Mouse (Mus musculus): Measurements from ENCODE around the gene Ambra1.

Gene Ambra1

DNA sequence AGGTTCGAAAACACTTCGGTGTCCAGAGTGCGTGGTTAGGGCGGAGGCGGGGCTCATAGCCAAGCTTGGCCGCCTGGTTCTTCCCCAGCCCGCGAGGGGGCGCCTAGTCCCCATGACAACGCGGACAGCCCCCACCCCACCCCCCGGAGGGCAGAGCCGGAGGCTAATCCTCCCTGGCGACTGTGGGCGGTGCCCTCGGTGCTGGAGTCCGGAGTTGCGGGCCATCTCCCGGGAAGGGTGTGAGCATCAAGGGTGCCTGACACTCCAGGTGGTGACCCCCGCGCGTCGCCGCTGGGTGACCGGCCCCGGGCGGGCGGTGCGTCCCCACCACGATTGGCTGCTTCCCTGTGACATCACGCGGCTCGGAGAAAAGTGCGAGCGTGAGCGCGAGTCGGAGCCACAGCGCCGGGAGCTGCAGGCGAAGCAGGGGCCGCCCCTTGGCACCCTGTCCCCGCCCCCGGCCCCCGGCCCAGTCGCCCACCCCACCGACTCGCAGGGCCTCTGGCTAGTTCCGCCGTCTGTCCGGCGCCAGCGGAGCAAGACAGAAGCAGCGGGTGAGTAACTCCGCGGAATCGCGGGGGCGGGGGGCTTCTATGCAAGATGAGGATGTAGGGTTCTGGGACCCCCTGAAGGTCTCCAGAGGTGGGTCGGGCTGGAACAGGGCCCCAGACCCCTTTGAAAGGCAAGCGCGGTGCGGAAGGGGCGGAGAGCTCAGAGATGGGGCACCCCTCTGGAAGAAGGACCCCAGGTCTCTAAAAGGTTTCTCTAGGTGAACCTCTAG is 192.0 kb downstream of the Ambra1 start:
- peak; percentile 79 to 84 for DNase-seq

DNA sequence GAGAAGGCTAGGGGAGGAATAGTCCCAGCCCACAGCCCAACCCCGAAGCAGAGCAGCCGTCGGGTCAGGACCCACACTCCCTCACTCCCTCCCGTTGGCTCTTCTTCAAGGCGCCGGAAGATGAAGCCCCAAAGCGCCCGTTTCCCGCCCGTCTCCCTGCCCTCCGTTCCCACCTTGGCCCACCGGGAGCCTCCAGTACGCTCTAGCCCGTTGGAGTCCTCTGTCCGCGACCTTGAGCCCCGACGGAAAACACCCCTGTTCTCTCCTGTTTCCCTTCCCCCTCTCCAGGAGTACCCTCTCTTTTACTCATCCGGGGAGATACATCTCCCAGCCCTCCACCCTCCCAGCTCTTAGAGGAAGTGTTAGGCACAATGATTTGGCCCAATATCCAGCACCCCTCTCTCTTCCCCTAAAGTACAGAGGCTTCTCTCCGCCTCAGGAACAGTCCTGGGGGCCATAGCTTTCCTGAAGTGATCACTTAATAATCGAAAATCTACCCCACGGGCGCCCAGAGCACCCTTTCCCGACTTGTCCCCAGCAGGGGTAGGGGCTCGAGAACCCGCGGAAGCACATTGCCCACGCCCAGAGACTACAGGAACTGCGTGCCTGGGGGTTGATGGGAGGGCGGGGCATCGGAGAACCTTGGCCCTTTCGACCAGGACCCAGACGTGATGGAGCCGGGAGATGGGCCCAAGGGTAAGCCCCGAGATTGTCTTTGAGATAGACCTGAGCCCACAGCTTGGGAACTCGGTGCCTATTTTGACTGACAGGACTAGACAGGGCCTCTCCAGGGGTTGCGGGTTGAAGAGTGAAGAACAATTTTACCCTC is 192.9 kb downstream of the Ambra1 start:
- DNase-seq: no peak

GRCm38 (mm10) chr2:91923415-91924337 is 193.7 kb downstream of the Ambra1 start:
- DNase-seq: peak; percentile 85 to 89

- no peak for DNase-seq
Measured at GRCm38 (mm10) chr2:91924726-91925125, 194.8 kb downstream of the Ambra1 start.

DNA sequence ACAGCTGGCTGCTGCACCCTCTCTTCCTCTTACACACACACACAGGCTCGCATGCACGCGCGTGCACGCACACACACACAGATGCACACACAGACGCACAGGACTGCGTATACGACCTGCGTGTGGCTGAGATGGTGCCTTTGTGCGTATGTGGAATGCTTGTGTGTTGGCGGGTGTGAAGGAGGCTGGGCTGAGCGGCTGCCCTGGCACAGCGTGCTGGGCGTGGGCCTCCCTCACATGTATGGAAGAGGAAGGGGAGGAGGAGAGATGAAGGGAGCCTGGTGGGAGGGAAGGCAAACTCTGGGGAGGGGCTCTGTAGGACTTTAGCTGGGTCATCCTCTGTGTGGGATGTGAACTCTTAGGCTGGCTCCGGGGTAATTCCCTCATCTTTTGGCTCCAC is 195.5 kb downstream of the Ambra1 start:
- DNase-seq: no peak

GRCm38 (mm10) chr2:91926949-91927348 is 197.0 kb downstream of the Ambra1 start, which contains the start of gene Chrm4:
Gene Chrm4, plus strand, starts transcription at chr2:91927249.
- no peak for DNase-seq

DNA sequence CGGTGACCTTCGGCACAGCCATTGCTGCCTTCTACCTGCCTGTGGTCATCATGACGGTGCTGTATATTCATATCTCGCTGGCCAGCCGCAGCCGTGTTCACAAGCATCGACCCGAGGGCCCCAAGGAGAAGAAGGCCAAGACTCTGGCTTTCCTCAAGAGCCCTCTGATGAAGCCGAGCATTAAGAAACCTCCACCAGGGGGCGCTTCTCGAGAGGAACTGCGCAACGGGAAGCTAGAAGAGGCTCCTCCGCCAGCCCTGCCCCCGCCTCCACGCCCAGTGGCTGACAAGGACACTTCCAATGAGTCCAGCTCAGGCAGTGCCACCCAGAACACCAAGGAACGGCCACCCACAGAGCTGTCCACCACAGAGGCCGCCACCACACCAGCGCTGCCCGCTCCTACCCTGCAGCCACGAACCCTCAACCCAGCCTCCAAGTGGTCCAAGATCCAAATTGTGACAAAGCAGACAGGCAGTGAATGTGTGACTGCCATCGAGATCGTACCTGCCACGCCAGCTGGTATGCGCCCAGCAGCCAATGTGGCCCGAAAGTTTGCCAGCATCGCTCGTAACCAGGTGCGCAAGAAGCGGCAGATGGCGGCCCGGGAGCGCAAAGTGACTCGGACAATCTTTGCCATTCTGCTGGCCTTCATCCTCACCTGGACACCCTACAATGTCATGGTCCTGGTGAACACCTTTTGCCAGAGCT is 198.0 kb downstream of the Ambra1 start:
- DNase-seq: peak; percentile 90 to 92

DNA sequence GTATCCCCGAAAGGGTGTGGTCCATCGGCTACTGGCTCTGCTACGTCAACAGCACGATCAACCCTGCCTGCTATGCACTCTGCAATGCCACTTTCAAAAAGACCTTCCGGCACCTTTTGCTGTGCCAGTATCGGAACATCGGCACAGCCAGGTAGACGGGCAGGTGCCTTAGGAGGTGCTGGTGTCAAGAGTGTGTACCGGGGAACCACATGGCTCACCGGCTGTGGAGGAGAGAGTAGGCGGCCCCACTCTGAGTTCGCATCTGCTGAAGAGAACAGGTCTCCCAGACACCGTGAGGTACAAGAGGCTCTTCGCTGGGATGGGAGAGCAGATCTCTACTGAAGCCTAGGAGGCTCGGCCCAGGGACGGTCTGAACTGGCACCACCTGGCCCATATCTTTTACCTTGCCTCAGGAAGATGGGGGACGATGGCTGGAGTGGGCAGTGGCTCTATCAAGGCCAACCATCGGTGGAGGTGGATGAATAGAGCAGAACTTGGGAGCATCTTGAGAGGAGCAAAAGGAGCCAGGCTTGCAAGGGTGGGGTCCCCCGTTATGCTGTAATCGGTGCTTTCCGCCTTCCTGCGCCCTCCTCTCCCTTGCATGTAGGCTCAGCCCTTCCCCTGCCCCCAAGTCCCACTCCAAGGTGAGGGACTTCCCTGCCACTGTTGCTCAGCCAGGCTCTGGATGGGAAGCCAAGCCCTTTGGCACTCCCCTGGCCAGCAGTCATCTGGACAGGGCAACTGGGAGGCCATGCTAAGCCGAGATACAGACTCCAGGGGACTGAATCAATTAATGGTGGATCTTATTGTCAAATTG is 198.8 kb downstream of the Ambra1 start:
- no peak for DNase-seq

- no peak for DNase-seq
Measured at GRCm38 (mm10) chr2:91929455-91929854, 199.5 kb downstream of the Ambra1 start.

DNA sequence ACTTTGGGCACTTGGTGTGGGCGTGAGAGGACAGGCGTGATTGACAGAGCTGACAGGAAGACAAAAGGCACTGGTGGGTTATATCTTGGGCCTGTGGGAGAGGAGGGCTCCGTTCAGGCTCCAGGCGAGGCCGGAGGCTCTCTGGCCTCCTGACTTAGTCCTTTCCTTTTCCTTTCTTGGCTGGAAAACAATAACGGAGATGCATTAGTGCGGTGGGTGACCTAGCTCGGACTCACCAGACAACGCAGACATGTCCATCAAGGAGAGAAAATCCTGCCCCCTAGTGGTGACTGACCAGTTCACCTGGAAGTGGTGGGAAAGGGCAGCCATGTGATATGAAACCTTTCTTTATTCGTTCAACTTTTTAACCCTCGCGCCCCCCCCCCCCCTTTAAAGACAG is 200.0 kb downstream of the Ambra1 start:
- DNase-seq: peak; percentile 67 to 80

GRCm38 (mm10) chr2:91930761-91931291 is 200.9 kb downstream of the Ambra1 start:
- peak; percentile 41 to 55 for DNase-seq

GRCm38 (mm10) chr2:91931328-91932159 is 201.6 kb downstream of the Ambra1 start:
- peak; percentile 86 to 91 for DNase-seq

DNA sequence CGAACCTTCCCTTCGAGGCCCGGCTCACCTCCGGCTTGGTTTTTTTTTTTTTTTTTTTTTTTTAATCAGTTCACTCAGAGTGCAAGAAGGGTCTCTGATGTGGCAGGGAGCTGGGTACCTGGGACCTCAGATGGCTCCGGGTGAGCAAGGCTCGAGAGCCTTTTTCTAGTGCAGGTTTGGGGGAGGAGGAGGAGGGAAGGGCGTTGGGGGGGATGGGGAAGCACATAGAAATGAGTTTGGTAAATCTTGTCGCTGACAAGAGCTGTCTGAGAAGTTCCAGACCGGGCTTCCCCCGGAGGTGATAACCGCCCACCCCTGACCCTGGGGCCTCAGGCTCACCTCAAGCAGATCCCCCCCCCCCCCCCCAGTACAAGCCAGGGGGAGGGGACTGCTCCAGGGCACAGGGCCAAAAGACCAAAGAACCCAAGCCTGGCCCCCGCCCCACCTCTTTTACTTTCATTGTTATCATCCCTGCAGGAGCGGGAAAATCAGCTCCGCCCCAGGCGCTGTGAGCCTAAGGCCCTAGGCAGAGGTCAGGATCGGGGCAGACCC is 202.3 kb downstream of the Ambra1 start, which contains the start of gene Mdk:
Mdk (minus strand) TSS at position 138 of the 552 bp plus-strand sequence.
- DNase-seq: peak; percentile 44 to 56

- DNase-seq: peak in 1 of 2 experiments; percentile 33
Measured at GRCm38 (mm10) chr2:91932737-91933350, 202.9 kb downstream of the Ambra1 start.

GRCm38 (mm10) chr2:91933471-91933870 is 203.5 kb downstream of the Ambra1 start:
- DNase-seq: peak in 1 of 2 experiments; percentile 31

DNA sequence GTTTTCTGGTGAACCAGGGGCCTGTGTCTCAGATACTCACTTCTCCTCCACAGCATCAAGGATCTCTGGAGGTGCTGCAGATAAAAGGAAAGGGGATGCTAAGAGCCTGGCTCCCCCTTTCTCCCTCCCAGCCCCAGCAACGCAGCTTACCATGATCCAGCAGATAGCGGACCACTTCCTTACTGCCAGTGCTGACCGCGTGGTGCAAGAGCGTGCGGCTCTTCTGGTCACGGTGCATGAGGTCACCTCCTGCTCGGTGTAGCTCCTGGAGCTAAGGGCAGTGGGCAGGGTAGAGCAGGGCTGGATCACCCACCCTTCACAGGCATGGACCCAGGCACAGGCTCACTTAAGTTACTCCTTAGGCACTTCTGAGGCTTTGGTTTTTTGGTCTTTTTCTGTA is 204.1 kb downstream of the Ambra1 start:
- no peak for DNase-seq

- no peak for DNase-seq
Measured at GRCm38 (mm10) chr2:91934826-91935525, 205.0 kb downstream of the Ambra1 start.

GRCm38 (mm10) chr2:91936154-91936553 is 206.2 kb downstream of the Ambra1 start:
- DNase-seq: no peak

All from kidney, postnatal 4 days (tissue).